ENCODE assay signal across 8 mouse cellular contexts in the genomic region with DNA sequence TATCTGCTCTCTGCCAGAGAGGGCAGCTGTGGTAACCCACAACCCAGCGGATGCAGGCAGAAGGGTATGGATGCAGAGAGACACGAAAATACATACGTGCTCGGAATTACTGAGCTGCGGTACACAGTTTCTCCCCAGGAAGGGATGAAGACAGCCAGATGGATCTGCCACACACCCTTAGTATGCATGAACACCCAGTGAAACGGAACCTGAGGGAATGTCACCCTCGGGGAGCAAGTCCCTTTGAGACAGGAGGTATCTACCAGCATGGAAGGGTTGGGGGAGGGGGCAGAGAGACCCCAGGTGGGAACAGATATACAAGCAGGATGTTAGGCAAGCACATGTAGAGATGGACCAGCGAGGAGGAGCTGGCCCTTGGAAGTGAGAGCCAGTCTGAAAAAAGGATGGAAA. TPM values are rescaled to one million over a fixed set of nuclear protein-coding genes. Genes with fewer than 3 reads are reported as not detected.
DNase-seq lines count a peak whose midpoint lies in the region; ATAC-seq and TF ChIP-seq lines count a peak whose summit lies in the region.

No protein-coding gene starts in this region.

- H3K27me3 ChIP-seq in heart, embryonic 14.5 days (ENCODE audit: control insufficient read depth, insufficient read depth, low read length): peaks cover 20% of the 10 kb centered on the region
- H3K27me3 ChIP-seq in forebrain, postnatal 0 days (ENCODE audit: insufficient read depth, low read length): no peaks in the 10 kb centered on the region

- peaks cover 6 to 14% of the 10 kb centered on the region in 2 experiments; a peak in 3 of 4 replicates for H3K4me1 ChIP-seq in heart, embryonic 14.5 days (ENCODE audit: control insufficient read depth in 2 of 2, insufficient read depth in 2 of 2, low read length in 2 of 2)
- peaks cover 14% of the 10 kb centered on the region for H3K4me1 ChIP-seq in forebrain, postnatal 0 days (ENCODE audit: insufficient read depth)

- H3K4me3 ChIP-seq in heart, embryonic 14.5 days (ENCODE audit: control insufficient read depth in 1 of 2, insufficient read depth in 1 of 2, low read depth in 1 of 2, low read length in 2 of 2): peak overlapping the region in 1 of 2 experiments; percentile 44; a peak in 1 of 4 replicates
- H3K4me3 ChIP-seq in forebrain, postnatal 0 days (ENCODE audit: low read depth, low read length): peak overlapping the region; percentile 75

- no peak overlapping the region for H3K9ac ChIP-seq in heart, embryonic 14.5 days (ENCODE audit: low read length)
- peak overlapping the region; percentile 87 for H3K9ac ChIP-seq in forebrain, postnatal 0 days

- WGBS in heart, embryonic 14.5 days: 24% methylated on average over 8 of the region's 8 CpGs
- 17% methylated on average over 8 of the region's 8 CpGs for WGBS in forebrain, postnatal 0 days

- H3K9me3 ChIP-seq in heart, embryonic 14.5 days (ENCODE audit: control insufficient read depth, low read length): no peaks in the 10 kb centered on the region
- no peaks in the 10 kb centered on the region for H3K9me3 ChIP-seq in forebrain, postnatal 0 days (ENCODE audit: low read length)

- no peak for ATAC-seq in heart, embryonic 14.5 days (ENCODE audit: insufficient number of reproducible peaks, insufficient read depth, low FRiP score, low read depth)
- ATAC-seq in cerebellum, adult (ENCODE audit: insufficient number of reproducible peaks, low FRiP score, low TSS enrichment): 0 out of 2 replicates have a peak, but pooled peaks have one; percentile 4
- ATAC-seq in forebrain, postnatal 0 days: peak; percentile 18
- ATAC-seq in megakaryocyte-erythroid progenitor cell, adult 5-6 weeks (replicated peaks; ENCODE audit: low FRiP score, low TSS enrichment, poor library complexity, severe bottlenecking): peak; percentile 19; the same call in 1 of the 2 replicates

- no peak for TF ChIP-seq CTCF in forebrain, postnatal 0 days (IDR thresholded peaks at IDR 0.05; ENCODE audit: low read depth)

- H3K4me2 ChIP-seq in heart, embryonic 14.5 days (ENCODE audit: low read length): peak overlapping the region; percentile 84
- peak overlapping the region; percentile 78 for H3K4me2 ChIP-seq in forebrain, postnatal 0 days (ENCODE audit: low read depth)

- H3K27ac ChIP-seq in heart, embryonic 14.5 days (replicated peaks in 1 of 2; ENCODE audit: control insufficient read depth in 1 of 2, insufficient read depth in 1 of 2, low read depth in 2 of 2, low read length in 2 of 2): no peak overlapping the region
- H3K27ac ChIP-seq in forebrain, postnatal 0 days (ENCODE audit: low read depth, low read length): peak overlapping the region; percentile 89

- DNase-seq in heart, adult 9 months (ENCODE audit: low spot score in 2 of 2): no peak
- DNase-seq in forebrain, postnatal 0 days: peak; percentile 64
- DNase-seq in thymus, postnatal 14 days: peak; percentile 30
- DNase-seq in urinary bladder, postnatal 14 days (ENCODE audit: low spot score): no peak
- no peak for DNase-seq in gastrocnemius, postnatal 25 days

- no peaks in the 10 kb centered on the region for H3K36me3 ChIP-seq in heart, embryonic 14.5 days (ENCODE audit: control insufficient read depth, insufficient read depth, low read length)
- H3K36me3 ChIP-seq in forebrain, postnatal 0 days (ENCODE audit: insufficient read depth): peaks cover 11% of the 10 kb centered on the region

RNA-seq across cellular contexts. Expression of a gene that starts 0.7 kb away (rescaled TPM):
- 0.49 and 1.5 TPM in 2 replicates for polyA plus RNA-seq in heart, embryonic 14.5 days (2014; fragmentation: Nextera tagmentation; extraction: Ambion mirVana)
- total RNA-seq in forebrain, postnatal 0 days (2014; rRNA removed): 167 and 223 TPM in 2 replicates
- 97.3 and 134 TPM in 2 replicates for polyA plus RNA-seq in forebrain, postnatal 0 days (2015; fragmentation: Nextera tagmentation; extraction: Ambion mirVana)
- 11.5 and 18.4 TPM in 2 replicates for total RNA-seq in megakaryocyte-erythroid progenitor cell, adult 5-6 weeks (2014; fragmentation: Nextera tagmentation)
- total RNA-seq in megakaryocyte-erythroid progenitor cell, adult 5-6 weeks (2017): 7.5 and 19.9 TPM in 2 replicates
- under 1 TPM; 0.59 to 0.61 TPM for total RNA-seq in gastrocnemius, postnatal 25 days (2021)

RNA-seq across cellular contexts. Expression of a gene that starts 29.0 kb away (rescaled TPM):
- 0.36 and 0.58 TPM in 2 replicates for polyA plus RNA-seq in heart, embryonic 14.5 days (2014; fragmentation: Nextera tagmentation; extraction: Ambion mirVana)
- total RNA-seq in forebrain, postnatal 0 days (2014; rRNA removed): 0.48 TPM in 1 of 2 replicates, not detected in the other
- 0.19 and 0.22 TPM in 2 replicates for polyA plus RNA-seq in forebrain, postnatal 0 days (2015; fragmentation: Nextera tagmentation; extraction: Ambion mirVana)
- 0.42 TPM in 1 of 2 replicates, not detected in the other for total RNA-seq in megakaryocyte-erythroid progenitor cell, adult 5-6 weeks (2014; fragmentation: Nextera tagmentation)
- 0.09 and 0.50 TPM in 2 replicates for total RNA-seq in megakaryocyte-erythroid progenitor cell, adult 5-6 weeks (2017)
- 1 to 10 TPM in 1 of 2 experiments, under 1 TPM in 1; 0.41 to 1.1 TPM for total RNA-seq in gastrocnemius, postnatal 25 days (2021)

RNA-seq across cellular contexts. Expression of a gene that starts 48.3 kb away (rescaled TPM):
- polyA plus RNA-seq in heart, embryonic 14.5 days (2014; fragmentation: Nextera tagmentation; extraction: Ambion mirVana): 0.55 and 0.59 TPM in 2 replicates
- 0.23 and 1.1 TPM in 2 replicates for total RNA-seq in forebrain, postnatal 0 days (2014; rRNA removed)
- polyA plus RNA-seq in forebrain, postnatal 0 days (2015; fragmentation: Nextera tagmentation; extraction: Ambion mirVana): 0.49 and 0.58 TPM in 2 replicates
- total RNA-seq in megakaryocyte-erythroid progenitor cell, adult 5-6 weeks (2014; fragmentation: Nextera tagmentation): 1.2 TPM in 1 of 2 replicates, not detected in the other
- 0.23 TPM in 1 of 2 replicates, not detected in the other for total RNA-seq in megakaryocyte-erythroid progenitor cell, adult 5-6 weeks (2017)
- total RNA-seq in gastrocnemius, postnatal 25 days (2021): 10 to 100 TPM in 1 of 2 experiments, 1 to 10 TPM in 1; 7.8 to 11.7 TPM

RNA-seq across cellular contexts. Expression of a gene that starts 49.0 kb away (rescaled TPM):
- polyA plus RNA-seq in heart, embryonic 14.5 days (2014; fragmentation: Nextera tagmentation; extraction: Ambion mirVana): 20.8 and 22.8 TPM in 2 replicates
- total RNA-seq in forebrain, postnatal 0 days (2014; rRNA removed): 98.2 and 103 TPM in 2 replicates
- polyA plus RNA-seq in forebrain, postnatal 0 days (2015; fragmentation: Nextera tagmentation; extraction: Ambion mirVana): 49.6 and 55.3 TPM in 2 replicates
- 38.9 and 54.0 TPM in 2 replicates for total RNA-seq in megakaryocyte-erythroid progenitor cell, adult 5-6 weeks (2014; fragmentation: Nextera tagmentation)
- total RNA-seq in megakaryocyte-erythroid progenitor cell, adult 5-6 weeks (2017): 25.7 and 33.0 TPM in 2 replicates
- 10 to 100 TPM; 24.6 to 29.0 TPM for total RNA-seq in gastrocnemius, postnatal 25 days (2021)

Comparison
In these comparisons a context has a peak if more than half of its experiments do, and no peak if none do; other contexts are left out.
1. DNase-seq: peak in forebrain, postnatal 0 days (single experiment) and thymus, postnatal 14 days (single experiment); none in heart, adult 9 months (0 of 2), urinary bladder, postnatal 14 days (single experiment) and gastrocnemius, postnatal 25 days (single experiment).
2. RNA of a gene that starts 0.7 kb away (total RNA-seq): 167 to 223 TPM in forebrain, postnatal 0 days and 7.5 to 19.9 TPM in megakaryocyte-erythroid progenitor cell, adult 5-6 weeks; 0.59 to 0.61 TPM in gastrocnemius, postnatal 25 days; every median in the first group is over 4 times any median in the second.